Mouse (Mus musculus): ENCODE data around the gene Slc35f1. TPM values are rescaled to one million over a fixed set of nuclear protein-coding genes. Genes with fewer than 3 reads are reported as not detected.

The Slc35f1 gene
- polyA plus RNA-seq, 1 experiment from 2014 or later = 0.02 TPM

DNA sequence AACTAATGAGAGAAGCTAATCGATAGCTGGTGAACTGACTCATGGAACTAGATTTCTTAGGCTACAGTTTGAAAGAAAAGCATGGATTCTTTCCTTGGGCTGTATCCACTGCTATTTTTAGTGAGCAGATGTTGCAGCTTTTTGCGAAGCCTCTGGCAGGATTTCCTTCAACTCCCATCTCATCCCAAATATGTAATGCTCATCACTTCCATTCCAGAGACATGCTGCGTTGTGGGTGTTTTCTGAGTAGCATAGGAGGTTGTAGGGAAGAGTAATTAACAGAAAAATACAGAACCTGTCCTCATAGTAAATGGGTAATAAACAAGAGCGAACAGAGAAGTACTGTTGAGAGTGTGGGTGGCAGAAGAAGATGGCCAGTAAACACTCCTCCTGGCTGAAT is 21.8 kb downstream of the Slc35f1 start:
- no peak for DNase-seq
- Histone ChIP-seq H3K9ac (replicated peaks) (no peak overlapping the region), H3K4me2 (ENCODE audit: low read depth, low read length) (no peak overlapping the region), H3K27me3 (ENCODE audit: insufficient read depth, low read length) (no peaks in the 10 kb centered on the region), H3K27ac (ENCODE audit: low read depth) (no peak overlapping the region), H3K4me3 (ENCODE audit: low read depth, low read length) (no peak overlapping the region), H3K9me3 (ENCODE audit: low read length) (no peaks in the 10 kb centered on the region), H3K36me3 (replicated peaks; ENCODE audit: insufficient read depth, low read length) (no peaks in the 10 kb centered on the region), H3K4me1 (ENCODE audit: insufficient read depth) (no peaks in the 10 kb centered on the region)
- TF ChIP-seq EP300 (IDR thresholded peaks at IDR 0.05; ENCODE audit: low read depth) = no peak
- no peak for ATAC-seq
- WGBS (ENCODE audit: insufficient replicate concordance) = 68% methylated on average over 4 of the region's 4 CpGs

DNA sequence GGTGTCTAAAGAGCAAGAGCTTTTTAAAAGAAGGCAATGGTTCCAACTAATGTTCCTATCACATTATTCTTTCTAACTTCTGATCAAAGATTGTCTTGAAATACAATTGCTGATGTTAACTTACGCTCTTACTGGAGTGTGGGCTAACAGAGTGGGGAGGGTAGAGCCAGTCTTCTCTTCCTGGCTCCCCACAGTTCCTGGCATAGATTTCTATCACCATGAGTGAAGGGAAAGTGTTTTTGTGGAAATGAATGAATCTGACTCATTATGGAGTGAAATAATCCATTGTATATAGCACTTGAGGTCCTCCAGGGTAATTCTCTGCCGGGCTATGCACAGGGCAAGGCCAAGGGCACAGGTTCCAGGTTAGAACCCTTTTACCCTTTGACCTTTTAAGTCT is 24.2 kb downstream of the Slc35f1 start:
- H3K4me2 ChIP-seq (ENCODE audit: low read depth, low read length) = no peak overlapping the region
- TF ChIP-seq EP300 (IDR thresholded peaks at IDR 0.05; ENCODE audit: low read depth) = no peak
- no peak for TF ChIP-seq CTCF (IDR thresholded peaks at IDR 0.05; ENCODE audit: low read depth)

GRCm38 (mm10) chr10:52715146-52715545 is 24.8 kb downstream of the Slc35f1 start:
- Histone ChIP-seq H3K9me3 (ENCODE audit: low read length) (no peaks in the 10 kb centered on the region), H3K9ac (replicated peaks) (no peak overlapping the region), H3K27ac (ENCODE audit: low read depth) (no peak overlapping the region), H3K27me3 (ENCODE audit: insufficient read depth, low read length) (no peaks in the 10 kb centered on the region), H3K4me1 (ENCODE audit: insufficient read depth) (no peaks in the 10 kb centered on the region), H3K4me3 (ENCODE audit: low read depth, low read length) (no peak overlapping the region), H3K4me2 (ENCODE audit: low read depth, low read length) (no peak overlapping the region), H3K36me3 (replicated peaks; ENCODE audit: insufficient read depth, low read length) (no peaks in the 10 kb centered on the region)
- ATAC-seq (no peak), DNase-seq (no peak)
- TF ChIP-seq CTCF (IDR thresholded peaks at IDR 0.05; ENCODE audit: low read depth) = no peak
- no peak for TF ChIP-seq EP300 (IDR thresholded peaks at IDR 0.05; ENCODE audit: low read depth)
- WGBS (ENCODE audit: insufficient replicate concordance) = 81% methylated on average over 4 of the region's 4 CpGs

More for the DNA sequence above, 24.2 kb downstream of the Slc35f1 start:
- 75% methylated on average over 2 of the region's 2 CpGs for WGBS (ENCODE audit: insufficient replicate concordance)
- Histone ChIP-seq H3K27ac (ENCODE audit: low read depth) (no peak overlapping the region), H3K9ac (replicated peaks) (no peak overlapping the region), H3K4me1 (ENCODE audit: insufficient read depth) (no peaks in the 10 kb centered on the region), H3K9me3 (ENCODE audit: low read length) (no peaks in the 10 kb centered on the region), H3K27me3 (ENCODE audit: insufficient read depth, low read length) (no peaks in the 10 kb centered on the region), H3K36me3 (replicated peaks; ENCODE audit: insufficient read depth, low read length) (no peaks in the 10 kb centered on the region), H3K4me3 (ENCODE audit: low read depth, low read length) (no peak overlapping the region)
- DNase-seq = no peak
- ATAC-seq = no peak

DNA sequence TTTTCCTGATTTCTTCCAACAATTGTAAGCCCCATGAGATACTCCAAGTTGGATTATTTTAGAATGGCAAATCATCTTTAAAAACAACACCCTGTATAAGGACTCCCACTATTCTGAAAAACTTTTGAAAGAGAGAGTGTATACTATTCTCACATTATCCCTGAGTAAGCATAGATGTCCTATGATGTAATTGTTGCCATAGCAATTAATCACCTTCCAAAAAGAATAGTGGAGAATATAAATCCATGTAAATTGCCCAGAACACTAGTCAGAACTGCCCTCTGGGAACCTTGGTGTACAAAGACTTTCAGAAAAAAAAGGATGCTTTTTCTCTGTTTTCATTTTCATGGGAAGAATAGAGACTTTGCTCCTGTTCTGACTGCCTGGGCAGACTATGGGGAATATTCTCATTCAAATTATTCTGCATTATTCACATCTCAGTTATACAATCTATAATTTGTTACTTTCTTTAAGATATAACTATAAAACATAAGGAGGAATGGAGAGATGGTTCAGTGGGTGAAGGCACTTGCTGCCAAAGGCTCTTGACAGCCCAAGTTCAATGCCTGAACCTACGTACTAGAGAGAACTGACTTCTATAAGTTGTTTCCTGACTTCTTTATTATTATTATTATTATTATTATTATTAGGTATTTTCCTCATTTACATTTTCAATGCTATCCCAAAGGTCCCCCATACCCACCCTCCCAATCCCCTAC is 28.0 kb downstream of the Slc35f1 start:
- ATAC-seq = no peak
- 61% methylated on average over 1 of the region's 1 CpGs for WGBS (ENCODE audit: insufficient replicate concordance)

DNA sequence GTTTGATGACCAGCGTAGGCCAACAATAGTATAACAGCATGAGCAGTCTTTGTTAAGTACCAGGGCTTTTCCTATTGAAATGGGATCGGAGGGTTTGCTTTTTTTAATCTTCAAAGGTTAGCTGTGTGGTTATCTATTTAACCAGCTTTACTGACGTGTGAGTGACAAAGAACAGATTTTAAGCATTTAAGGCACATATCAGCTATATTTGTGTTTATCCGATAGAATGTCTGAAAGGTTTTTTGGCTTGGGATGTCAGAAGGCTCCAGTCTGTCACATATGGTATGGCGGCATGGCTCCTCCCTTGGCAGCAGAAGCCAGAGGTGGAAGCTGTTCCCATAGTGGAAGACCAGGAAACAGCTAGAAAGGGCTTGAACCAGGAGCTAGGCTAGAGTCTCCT is 36.3 kb downstream of the Slc35f1 start:
- Histone ChIP-seq H3K9me3 (ENCODE audit: low read length) (no peaks in the 10 kb centered on the region), H3K36me3 (replicated peaks; ENCODE audit: insufficient read depth, low read length) (no peaks in the 10 kb centered on the region), H3K27me3 (ENCODE audit: insufficient read depth, low read length) (no peaks in the 10 kb centered on the region), H3K4me2 (ENCODE audit: low read depth, low read length) (no peak overlapping the region), H3K4me3 (ENCODE audit: low read depth, low read length) (no peak overlapping the region), H3K27ac (ENCODE audit: low read depth) (no peak overlapping the region), H3K4me1 (ENCODE audit: insufficient read depth) (no peaks in the 10 kb centered on the region), H3K9ac (replicated peaks) (no peak overlapping the region)
- TF ChIP-seq CTCF (IDR thresholded peaks at IDR 0.05; ENCODE audit: low read depth) = no peak
- no peak for TF ChIP-seq EP300 (IDR thresholded peaks at IDR 0.05; ENCODE audit: low read depth)
- ATAC-seq = no peak
- WGBS (ENCODE audit: insufficient replicate concordance) = 71% methylated on average over 5 of the region's 5 CpGs
- no peak for DNase-seq

More for the DNA sequence above, 28.0 kb downstream of the Slc35f1 start:
- no peak overlapping the region for H3K4me3 ChIP-seq (ENCODE audit: low read depth, low read length)
- H3K36me3 ChIP-seq (replicated peaks; ENCODE audit: insufficient read depth, low read length) = no peaks in the 10 kb centered on the region
- H3K9ac ChIP-seq (replicated peaks) = no peak overlapping the region
- no peaks in the 10 kb centered on the region for H3K27me3 ChIP-seq (ENCODE audit: insufficient read depth, low read length)
- no peak for TF ChIP-seq CTCF (IDR thresholded peaks at IDR 0.05; ENCODE audit: low read depth)
- no peak for TF ChIP-seq EP300 (IDR thresholded peaks at IDR 0.05; ENCODE audit: low read depth)
- no peak overlapping the region for H3K4me2 ChIP-seq (ENCODE audit: low read depth, low read length)
- no peaks in the 10 kb centered on the region for H3K9me3 ChIP-seq (ENCODE audit: low read length)
- H3K27ac ChIP-seq (ENCODE audit: low read depth) = no peak overlapping the region
- no peak for DNase-seq
- no peaks in the 10 kb centered on the region for H3K4me1 ChIP-seq (ENCODE audit: insufficient read depth)

DNA sequence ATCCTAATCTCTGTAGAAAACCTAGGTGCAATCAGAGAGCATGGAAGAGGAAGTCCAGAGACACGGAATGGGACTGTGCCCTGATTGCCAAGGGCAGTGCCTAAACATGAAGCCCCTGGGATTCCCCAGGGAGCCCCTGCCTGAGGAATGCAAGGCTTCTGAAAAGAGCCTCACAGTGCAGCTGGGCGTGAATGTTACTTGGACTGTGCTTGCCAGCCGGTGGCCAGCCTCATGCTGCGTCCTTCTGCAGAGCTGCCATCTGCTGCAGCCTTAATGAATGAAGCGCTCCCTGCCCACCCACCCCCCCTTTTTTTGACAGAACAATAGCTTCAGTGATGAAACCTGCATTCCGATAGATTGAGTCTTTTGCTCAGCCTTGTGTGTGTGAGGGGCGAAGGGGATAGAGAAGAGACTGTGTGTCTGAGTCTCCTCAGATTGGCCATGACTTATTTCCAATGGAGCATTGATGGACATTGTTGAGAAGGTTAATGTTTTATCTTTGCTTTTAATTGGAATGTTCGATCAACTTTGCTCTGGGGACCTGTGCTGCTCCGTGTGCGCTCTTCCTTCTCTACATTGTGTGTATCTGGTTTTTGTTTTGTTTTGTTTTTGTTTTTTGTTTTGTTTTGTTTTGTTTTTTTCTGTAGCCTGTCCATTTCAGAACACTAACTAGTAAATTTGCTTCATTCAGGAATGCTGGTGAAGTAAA is 52.5 kb downstream of the Slc35f1 start:
- H3K9ac ChIP-seq (replicated peaks) = no peak overlapping the region
- ATAC-seq (no peak), DNase-seq (no peak)
- 23% methylated on average over 10 of the region's 10 CpGs for WGBS (ENCODE audit: insufficient replicate concordance)
- no peaks in the 10 kb centered on the region for H3K9me3 ChIP-seq (ENCODE audit: low read length)
- H3K4me1 ChIP-seq (ENCODE audit: insufficient read depth) = no peaks in the 10 kb centered on the region
- no peak overlapping the region for H3K27ac ChIP-seq (ENCODE audit: low read depth)
- no peaks in the 10 kb centered on the region for H3K36me3 ChIP-seq (replicated peaks; ENCODE audit: insufficient read depth, low read length)
- no peaks in the 10 kb centered on the region for H3K27me3 ChIP-seq (ENCODE audit: insufficient read depth, low read length)
- no peak overlapping the region for H3K4me2 ChIP-seq (ENCODE audit: low read depth, low read length)
- no peak overlapping the region for H3K4me3 ChIP-seq (ENCODE audit: low read depth, low read length)
- TF ChIP-seq EP300 (IDR thresholded peaks at IDR 0.05; ENCODE audit: low read depth) = no peak
- TF ChIP-seq CTCF (IDR thresholded peaks at IDR 0.05; ENCODE audit: low read depth) = no peak

Measured in liver, postnatal 0 days (tissue).